Mouse (Mus musculus): ENCODE measurements around the gene Rtn4rl1. TPM values are rescaled to one million over a fixed set of nuclear protein-coding genes. Genes with fewer than 3 reads are reported as not detected.

Gene Rtn4rl1
- polyA plus RNA-seq, 1 experiment, result 11.8 TPM

DNA sequence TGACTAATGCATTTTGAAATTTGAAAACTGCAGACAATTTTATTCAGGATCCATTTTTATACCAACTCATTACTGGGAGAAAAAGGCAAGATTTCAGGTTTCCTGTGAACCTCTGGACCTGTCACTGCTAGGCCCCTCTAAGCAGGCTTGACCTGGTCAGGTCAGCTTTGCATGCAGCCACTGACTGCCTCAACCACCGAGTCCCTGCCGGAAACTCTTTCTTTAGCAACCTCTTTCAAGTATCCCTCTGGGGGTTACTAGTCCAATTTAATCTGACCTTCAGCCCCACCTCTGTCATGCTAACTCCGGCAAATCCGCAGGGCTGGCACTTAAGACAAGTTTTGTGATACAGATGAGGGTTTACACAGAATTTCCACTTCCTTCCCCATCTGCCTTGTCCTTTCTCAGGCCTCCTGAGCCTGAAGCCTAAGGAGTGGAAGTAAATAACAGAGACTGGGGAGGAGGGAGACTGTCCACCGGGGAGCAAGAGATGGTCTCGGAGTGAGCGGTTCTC, 58.0 kb downstream of the Rtn4rl1 start:
- no peaks in the 10 kb centered on the region for H3K27me3 ChIP-seq (ENCODE audit: control insufficient read depth, insufficient read depth, low read length)
- TF ChIP-seq CTCF (IDR thresholded peaks at IDR 0.05; ENCODE audit: extremely low read depth, insufficient read length, insufficient replicate concordance, low read depth, low read length), result no peak
- no peak for TF ChIP-seq POLR2A (IDR thresholded peaks at IDR 0.05; ENCODE audit: low read depth, low read length)
- WGBS, result 68% methylated on average over 7 of the region's 7 CpGs
- peaks cover 11% of the 10 kb centered on the region for H3K4me1 ChIP-seq (ENCODE audit: control insufficient read depth, insufficient read depth, insufficient read length, low read length)
- H3K27ac ChIP-seq (ENCODE audit: insufficient read depth, low read depth, low read length), result no peak overlapping the region
- H3K4me3 ChIP-seq (ENCODE audit: low read depth, low read length), result no peak overlapping the region
- H3K36me3 ChIP-seq (ENCODE audit: control insufficient read depth, insufficient read depth, low read length), result no peaks in the 10 kb centered on the region

- Histone ChIP-seq H3K4me3 (ENCODE audit: low read depth, low read length) (peak overlapping the region; percentile 18), H3K27ac (ENCODE audit: insufficient read depth, low read depth, low read length) (0 out of 2 replicates have a peak overlapping the region, but pooled peaks have one; percentile 23), H3K4me1 (ENCODE audit: control insufficient read depth, insufficient read depth, insufficient read length, low read length) (peaks cover 9% of the 10 kb centered on the region; the same call in 1 of the 2 replicates), H3K36me3 (ENCODE audit: control insufficient read depth, insufficient read depth, low read length) (no peaks in the 10 kb centered on the region), H3K27me3 (ENCODE audit: control insufficient read depth, insufficient read depth, low read length) (no peaks in the 10 kb centered on the region)
- TF ChIP-seq POLR2A (IDR thresholded peaks at IDR 0.05; ENCODE audit: low read depth, low read length) (no peak), CTCF (IDR thresholded peaks at IDR 0.05; ENCODE audit: extremely low read depth, insufficient read length, insufficient replicate concordance, low read depth, low read length) (peak; percentile 34; the same call in 1 of the 2 replicates)
- 46% methylated on average over 13 of the region's 13 CpGs for WGBS
These were observed 60.8 kb downstream of the Rtn4rl1 start for GRCm38 (mm10) chr11:75254252-75254912.

GRCm38 (mm10) chr11:75255330-75255729, 61.7 kb downstream of the Rtn4rl1 start:
- no peak for TF ChIP-seq CTCF (IDR thresholded peaks at IDR 0.05; ENCODE audit: extremely low read depth, insufficient read length, insufficient replicate concordance, low read depth, low read length)
- no peak for TF ChIP-seq POLR2A (IDR thresholded peaks at IDR 0.05; ENCODE audit: low read depth, low read length)
- Histone ChIP-seq H3K4me1 (ENCODE audit: control insufficient read depth, insufficient read depth, insufficient read length, low read length) (peaks cover 9% of the 10 kb centered on the region; the same call in 1 of the 2 replicates), H3K4me3 (ENCODE audit: low read depth, low read length) (no peak overlapping the region), H3K36me3 (ENCODE audit: control insufficient read depth, insufficient read depth, low read length) (no peaks in the 10 kb centered on the region), H3K27ac (ENCODE audit: insufficient read depth, low read depth, low read length) (no peak overlapping the region), H3K27me3 (ENCODE audit: control insufficient read depth, insufficient read depth, low read length) (no peaks in the 10 kb centered on the region)
- WGBS, result 81% methylated on average over 5 of the region's 5 CpGs

GRCm38 (mm10) chr11:75257056-75257648, 63.6 kb downstream of the Rtn4rl1 start:
- H3K27me3 ChIP-seq (ENCODE audit: control insufficient read depth, insufficient read depth, low read length), result no peaks in the 10 kb centered on the region
- H3K4me3 ChIP-seq (ENCODE audit: low read depth, low read length), result no peak overlapping the region
- 87% methylated on average over 4 of the region's 4 CpGs for WGBS
- H3K27ac ChIP-seq (ENCODE audit: insufficient read depth, low read depth, low read length), result no peak overlapping the region
- TF ChIP-seq POLR2A (IDR thresholded peaks at IDR 0.05; ENCODE audit: low read depth, low read length), result no peak
- no peak for TF ChIP-seq CTCF (IDR thresholded peaks at IDR 0.05; ENCODE audit: extremely low read depth, insufficient read length, insufficient replicate concordance, low read depth, low read length)
- peaks cover 9% of the 10 kb centered on the region; the same call in 1 of the 2 replicates for H3K4me1 ChIP-seq (ENCODE audit: control insufficient read depth, insufficient read depth, insufficient read length, low read length)
- no peaks in the 10 kb centered on the region for H3K36me3 ChIP-seq (ENCODE audit: control insufficient read depth, insufficient read depth, low read length)

GRCm38 (mm10) chr11:75259416-75259815, 65.8 kb downstream of the Rtn4rl1 start:
- H3K4me3 ChIP-seq (ENCODE audit: low read depth, low read length), result no peak overlapping the region
- H3K36me3 ChIP-seq (ENCODE audit: control insufficient read depth, insufficient read depth, low read length), result no peaks in the 10 kb centered on the region
- H3K27ac ChIP-seq (ENCODE audit: insufficient read depth, low read depth, low read length), result no peak overlapping the region
- no peaks in the 10 kb centered on the region for H3K27me3 ChIP-seq (ENCODE audit: control insufficient read depth, insufficient read depth, low read length)
- WGBS, result 72% methylated on average over 6 of the region's 6 CpGs
- TF ChIP-seq CTCF (IDR thresholded peaks at IDR 0.05; ENCODE audit: extremely low read depth, insufficient read length, insufficient replicate concordance, low read depth, low read length), result no peak
- no peak for TF ChIP-seq POLR2A (IDR thresholded peaks at IDR 0.05; ENCODE audit: low read depth, low read length)
- H3K4me1 ChIP-seq (ENCODE audit: control insufficient read depth, insufficient read depth, insufficient read length, low read length), result peaks cover 6% of the 10 kb centered on the region; the same call in 1 of the 2 replicates

DNA sequence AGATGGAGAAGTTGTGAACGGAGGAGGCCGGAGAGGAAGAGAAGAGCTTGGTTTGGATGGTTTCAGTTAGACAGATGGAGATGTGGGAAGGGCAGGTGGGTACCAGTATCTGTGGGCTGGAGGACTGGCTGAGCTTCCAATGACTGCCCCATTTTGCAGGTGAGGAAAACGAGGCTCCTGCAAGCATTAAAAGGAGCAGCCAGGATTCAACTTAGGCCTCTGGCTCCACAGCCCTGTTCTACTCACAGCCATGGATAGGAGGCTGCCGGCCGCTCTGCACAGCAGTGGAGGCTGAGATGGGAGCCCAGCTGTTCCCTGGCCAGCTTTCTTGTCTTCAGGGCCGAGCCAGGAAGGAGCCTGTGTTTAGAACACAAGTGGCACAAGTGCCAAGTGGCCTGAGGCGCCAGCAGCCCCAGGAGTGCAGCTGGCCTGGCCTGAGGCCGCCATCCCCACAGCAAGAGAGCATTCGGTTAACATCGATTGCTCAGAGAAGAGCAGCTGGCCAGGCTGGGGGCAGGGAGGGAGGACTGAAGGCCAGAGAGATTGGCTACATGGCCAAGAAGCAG, 66.5 kb downstream of the Rtn4rl1 start:
- Histone ChIP-seq H3K36me3 (ENCODE audit: control insufficient read depth, insufficient read depth, low read length) (no peaks in the 10 kb centered on the region), H3K27ac (ENCODE audit: insufficient read depth, low read depth, low read length) (no peak overlapping the region), H3K4me1 (ENCODE audit: control insufficient read depth, insufficient read depth, insufficient read length, low read length) (no peaks in the 10 kb centered on the region), H3K27me3 (ENCODE audit: control insufficient read depth, insufficient read depth, low read length) (no peaks in the 10 kb centered on the region), H3K4me3 (ENCODE audit: low read depth, low read length) (no peak overlapping the region)
- TF ChIP-seq POLR2A (IDR thresholded peaks at IDR 0.05; ENCODE audit: low read depth, low read length) (no peak), CTCF (IDR thresholded peaks at IDR 0.05; ENCODE audit: extremely low read depth, insufficient read length, insufficient replicate concordance, low read depth, low read length) (no peak)
- WGBS, result 70% methylated on average over 10 of the region's 10 CpGs

DNA sequence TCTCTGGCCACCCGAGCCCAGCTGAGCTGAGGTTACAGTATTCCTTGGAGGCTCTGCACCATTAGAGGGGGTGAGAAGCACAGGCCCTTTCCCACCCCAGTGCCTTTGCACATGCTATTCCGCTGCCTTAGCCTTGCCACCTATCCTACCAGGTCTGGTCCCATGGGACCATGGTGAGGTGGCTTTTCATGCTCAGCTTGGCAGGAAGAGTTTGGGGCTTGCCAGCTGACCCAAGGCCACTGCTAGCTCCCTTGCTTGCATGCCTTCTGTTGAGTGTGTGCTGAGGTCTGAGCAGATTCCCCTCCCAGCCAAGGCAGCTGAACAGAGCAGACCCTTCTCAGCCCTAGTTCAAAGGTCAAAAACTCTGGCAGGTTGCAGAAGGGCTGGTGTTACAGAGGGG, 67.4 kb downstream of the Rtn4rl1 start:
- TF ChIP-seq POLR2A (IDR thresholded peaks at IDR 0.05; ENCODE audit: low read depth, low read length), result no peak
- 89% methylated on average over 2 of the region's 2 CpGs for WGBS
- H3K27ac ChIP-seq (ENCODE audit: insufficient read depth, low read depth, low read length), result no peak overlapping the region
- no peak overlapping the region for H3K4me3 ChIP-seq (ENCODE audit: low read depth, low read length)
- H3K27me3 ChIP-seq (ENCODE audit: control insufficient read depth, insufficient read depth, low read length), result no peaks in the 10 kb centered on the region
- peaks cover 2% of the 10 kb centered on the region; the same call in 1 of the 2 replicates for H3K36me3 ChIP-seq (ENCODE audit: control insufficient read depth, insufficient read depth, low read length)
- H3K4me1 ChIP-seq (ENCODE audit: control insufficient read depth, insufficient read depth, insufficient read length, low read length), result no peaks in the 10 kb centered on the region

Data from small intestine, adult 2 months (tissue).